Mouse (Mus musculus) hindbrain, embryonic 15.5 days (tissue): ENCODE data around the gene Cript. TPM values are rescaled to one million over a fixed set of nuclear protein-coding genes. Genes with fewer than 3 reads are reported as not detected.
"Not testable (repeated sequence)": the region's sequence is repeated elsewhere in the genome, so short reads cannot be mapped to it uniquely, and the experiment has no call there.

Experiments
- ATAC-seq: fragments of 200-750 bp; cut with Nextera tagmentation; 2 replicates; pipeline ENCODE4 v1.8.0; 2017; ENCODE audit warnings: low read depth, moderate number of reproducible peaks, moderate TSS enrichment; ENCODE audit not compliant: low FRiP score
- H3K27ac ChIP-seq: fragments of 300-500 bp; sonication (generic); replicated peaks from 2 replicates; pipeline ENCODE4 v1.5.1; 2015; ENCODE audit warnings: mild to moderate bottlenecking, inconsistent platforms
- H3K27me3 ChIP-seq: fragments of 300-500 bp; sonication (generic); 2 replicates; pipeline ENCODE4 v1.6.1; 2015; ENCODE audit warnings: control low read depth, inconsistent platforms
- H3K36me3 ChIP-seq: fragments of 300-500 bp; sonication (generic); 2 replicates; pipeline ENCODE4 v1.6.1; 2015; ENCODE audit warnings: control low read depth, inconsistent platforms
- H3K4me1 ChIP-seq: fragments of 300-500 bp; sonication (generic); replicated peaks from 2 replicates; pipeline ENCODE4 v1.6.1; 2015; ENCODE audit warnings: control low read depth, inconsistent platforms
- H3K4me2 ChIP-seq: fragments of 300-500 bp; sonication (generic); 2 replicates; pipeline ENCODE4 v1.6.1; 2015; ENCODE audit warnings: moderate library complexity, mild to moderate bottlenecking, inconsistent platforms
- H3K4me3 ChIP-seq: fragments of 300-500 bp; sonication (generic); 2 replicates; pipeline ENCODE4 v1.5.1; 2015; ENCODE audit warnings: mild to moderate bottlenecking, inconsistent platforms
- H3K9ac ChIP-seq: fragments of 300-500 bp; sonication (generic); 2 replicates; pipeline ENCODE4 v1.6.1; 2015; ENCODE audit warnings: inconsistent platforms
- H3K9me3 ChIP-seq: fragments of 300-500 bp; sonication (generic); 2 replicates; pipeline ENCODE4 v1.6.1; 2016; ENCODE audit warnings: control low read depth, inconsistent platforms
- WGBS: fragments of 180-500 bp; shearing (Covaris S2); methylation state at CpG from one replicate; pipeline ENCODE4 v1.1.7; 2015; 5-methylcytosine and 5-hydroxymethylcytosine counted together
- polyA plus RNA-seq: library from polyadenylated mRNA; unstranded; fragments of >200 nt; fragmentation: Nextera tagmentation; extraction: Ambion mirVana; gene quantifications from 2 replicates; pipeline ENCODE4 v1.2.1, GENCODE M21; 2015

The Cript gene
- polyA plus RNA-seq, 1 experiment from 2014 or later = 192 TPM

GRCm38 (mm10) chr17:87073470-87073869 is 48.1 kb downstream of the Cript start:
- no peaks in the 10 kb centered on the region for H3K4me1 ChIP-seq
- no peak for ATAC-seq
- no peak overlapping the region for H3K27ac ChIP-seq
- no peaks in the 10 kb centered on the region for H3K27me3 ChIP-seq
- H3K36me3 ChIP-seq = no peaks in the 10 kb centered on the region
- H3K9me3 ChIP-seq = no peaks in the 10 kb centered on the region
- no peak overlapping the region for H3K4me3 ChIP-seq
- no peak overlapping the region for H3K9ac ChIP-seq
- no peak overlapping the region for H3K4me2 ChIP-seq

DNA sequence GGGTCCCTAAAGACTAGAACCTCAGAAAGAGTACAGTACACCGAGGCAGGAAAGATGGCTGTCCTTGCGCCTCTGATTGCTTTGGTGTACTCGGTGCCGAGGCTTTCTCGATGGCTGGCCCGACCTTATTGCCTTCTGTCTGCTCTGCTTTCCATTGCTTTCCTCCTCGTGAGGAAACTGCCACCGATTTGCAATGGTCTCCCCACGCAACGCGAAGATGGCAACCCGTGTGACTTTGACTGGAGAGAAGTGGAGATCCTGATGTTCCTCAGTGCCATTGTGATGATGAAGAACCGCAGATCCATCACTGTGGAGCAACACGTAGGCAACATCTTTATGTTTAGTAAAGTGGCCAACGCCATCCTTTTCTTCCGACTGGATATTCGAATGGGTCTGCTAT is 52.9 kb downstream of the Cript start:
- H3K9ac ChIP-seq, H3K27ac ChIP-seq, H3K4me2 ChIP-seq, H3K27me3 ChIP-seq, H3K4me3 ChIP-seq, ATAC-seq, H3K4me1 ChIP-seq, H3K36me3 ChIP-seq, H3K9me3 ChIP-seq: not testable (repeated sequence)
- WGBS = 97% methylated on average over 17 of the region's 17 CpGs

DNA sequence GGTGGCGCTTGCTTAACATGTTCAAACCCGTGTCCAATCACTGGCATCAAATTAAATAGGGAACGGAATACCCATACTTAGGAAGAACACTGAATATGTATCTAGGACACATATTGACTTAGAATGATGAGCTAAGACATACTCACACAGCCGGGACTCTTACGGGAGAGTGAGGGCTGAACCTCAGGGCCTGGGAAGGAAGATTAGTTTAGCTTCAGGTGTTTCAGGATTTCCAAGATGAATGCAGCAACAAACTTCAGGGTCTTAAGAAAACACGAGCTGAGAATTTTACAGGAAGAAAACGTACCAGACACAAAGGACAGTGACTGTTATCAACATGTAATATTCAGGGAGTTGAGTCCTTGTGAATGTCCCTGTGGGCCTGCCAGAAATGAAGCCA is 55.4 kb downstream of the Cript start:
- H3K27ac ChIP-seq = no peak overlapping the region
- H3K36me3 ChIP-seq = no peaks in the 10 kb centered on the region
- H3K4me1 ChIP-seq = no peaks in the 10 kb centered on the region
- no peak overlapping the region for H3K4me2 ChIP-seq
- no peak overlapping the region for H3K4me3 ChIP-seq
- no peak for ATAC-seq
- 91% methylated on average over 7 of the region's 7 CpGs for WGBS
- no peak overlapping the region for H3K9ac ChIP-seq
- H3K27me3 ChIP-seq = no peaks in the 10 kb centered on the region
- H3K9me3 ChIP-seq = no peaks in the 10 kb centered on the region

DNA sequence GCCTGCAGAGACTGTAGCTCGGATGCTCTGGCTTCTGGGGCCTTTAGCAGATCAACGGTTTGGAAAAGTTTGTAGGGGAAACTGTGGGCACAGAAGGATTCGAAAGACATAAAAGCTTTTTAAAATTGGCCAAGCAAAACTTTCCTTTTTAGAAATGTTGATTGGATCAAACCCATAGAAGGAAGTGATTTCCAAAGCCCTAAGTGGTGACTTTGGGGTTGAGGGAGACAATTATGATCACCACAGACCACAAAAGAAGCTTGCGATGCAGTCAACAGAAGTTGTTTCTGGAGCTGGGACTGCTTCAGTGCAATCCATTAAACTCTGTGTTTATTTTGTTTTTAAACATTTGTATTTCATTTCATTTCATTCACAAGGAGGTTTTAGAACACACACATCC is 57.2 kb downstream of the Cript start:
- H3K9ac ChIP-seq = no peak overlapping the region
- H3K9me3 ChIP-seq = no peaks in the 10 kb centered on the region
- H3K36me3 ChIP-seq = no peaks in the 10 kb centered on the region
- 82% methylated on average over 4 of the region's 4 CpGs for WGBS
- H3K4me1 ChIP-seq = no peaks in the 10 kb centered on the region
- H3K4me3 ChIP-seq = no peak overlapping the region
- no peak overlapping the region for H3K27ac ChIP-seq
- no peak for ATAC-seq
- no peaks in the 10 kb centered on the region for H3K27me3 ChIP-seq
- H3K4me2 ChIP-seq = no peak overlapping the region

DNA sequence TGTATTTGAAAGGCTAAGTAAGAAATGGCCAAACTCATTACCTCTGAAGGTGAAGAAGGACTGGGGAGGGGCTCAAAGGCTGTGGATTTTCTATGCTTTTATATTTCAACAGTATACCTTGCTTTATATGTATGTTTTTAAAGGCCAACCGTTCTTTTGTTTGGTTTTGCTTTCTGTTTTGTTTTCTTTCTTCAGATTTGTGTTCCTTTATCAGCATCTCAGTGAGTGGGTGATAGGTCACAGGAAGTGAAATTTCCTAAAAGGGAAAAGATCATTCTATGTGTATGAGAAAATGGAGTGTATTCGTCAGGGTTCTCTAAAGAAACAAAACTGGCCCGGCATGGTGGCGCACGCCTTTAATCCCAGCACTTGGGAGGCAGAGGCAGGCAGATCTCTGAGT is 58.3 kb downstream of the Cript start:
- no peaks in the 10 kb centered on the region for H3K36me3 ChIP-seq
- no peak overlapping the region for H3K4me2 ChIP-seq
- H3K4me3 ChIP-seq = no peak overlapping the region
- H3K27ac ChIP-seq = no peak overlapping the region
- no peak for ATAC-seq
- H3K27me3 ChIP-seq = no peaks in the 10 kb centered on the region
- H3K9me3 ChIP-seq = no peaks in the 10 kb centered on the region
- no peaks in the 10 kb centered on the region for H3K4me1 ChIP-seq
- no peak overlapping the region for H3K9ac ChIP-seq
- 89% methylated on average over 5 of the region's 5 CpGs for WGBS

Other genes starting within 250 kb of the Cript start
- not detected in 2 replicates for gene Tmem247, start 108.2 kb upstream of the Cript start, polyA plus RNA-seq
- gene Atp6v1e2, start 77.7 kb upstream of the Cript start, polyA plus RNA-seq = 0.16 TPM in 1 of 2 replicates, not detected in the other
- 8.6 and 8.8 TPM in 2 replicates for gene Rhoq, start 62.5 kb upstream of the Cript start, polyA plus RNA-seq
- gene Pigf, start 144 bp upstream of the Cript start, polyA plus RNA-seq = 30.6 and 32.7 TPM in 2 replicates
- 16.3 and 16.6 TPM in 2 replicates for gene Socs5, start 82.1 kb downstream of the Cript start, polyA plus RNA-seq
- 46.1 and 46.9 TPM in 2 replicates for gene Mcfd2, start 240.4 kb downstream of the Cript start, polyA plus RNA-seq